Mouse (Mus musculus): ENCODE results near the gene Als2. TPM values are rescaled to one million over a fixed set of nuclear protein-coding genes. Genes with fewer than 3 reads are reported as not detected.

The Als2 gene
- total RNA-seq (2021), result 13.2 and 14.4 TPM in 2 replicates
- long read RNA-seq, experiment 1, full-length matches to known transcripts, result 4 of 10 reads
- long read RNA-seq, experiment 1, partial matches to known transcripts, result 0 of 10 reads
- long read RNA-seq, experiment 1, other reads (novel, unspliced or antisense), result 6 of 10 reads
- long read RNA-seq, experiment 2, full-length matches to known transcripts, result 5 of 19 reads
- long read RNA-seq, experiment 2, partial matches to known transcripts, result 4 of 19 reads
- long read RNA-seq, experiment 2, other reads (novel, unspliced or antisense), result 10 of 19 reads

DNA sequence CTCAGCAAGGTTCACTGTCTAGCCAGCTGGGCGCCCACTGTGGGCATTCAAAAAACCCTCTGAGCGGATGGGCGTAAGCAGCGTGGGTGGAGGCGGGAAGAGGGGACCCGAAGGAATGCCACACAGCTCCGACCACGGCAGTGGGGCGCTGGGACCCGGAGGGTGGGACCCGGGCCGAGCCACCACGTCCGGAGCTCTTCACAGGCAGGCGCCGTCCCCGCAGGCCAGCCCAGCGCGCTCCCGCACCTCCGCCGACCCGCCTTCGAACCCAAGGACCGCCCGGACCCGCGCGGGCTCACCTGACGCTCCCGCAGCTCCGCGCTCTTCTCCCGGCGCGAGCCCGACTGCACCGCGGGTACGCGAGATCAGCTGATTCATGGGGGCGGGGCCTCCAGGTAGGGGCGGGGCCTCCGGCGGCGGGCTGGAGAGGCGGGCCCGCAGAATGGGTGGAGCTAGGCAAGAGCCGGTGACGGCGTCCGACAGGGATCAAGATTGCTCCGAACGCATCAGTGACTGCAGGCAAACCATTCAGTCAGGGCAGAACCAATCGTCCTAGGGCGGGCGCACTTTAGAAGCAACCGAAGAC, at the start of gene Als2:
Gene Als2, minus strand, starts transcription at position 376 of the 586 bp plus-strand sequence.
- DNase-seq, result peak; percentile 99

DNA sequence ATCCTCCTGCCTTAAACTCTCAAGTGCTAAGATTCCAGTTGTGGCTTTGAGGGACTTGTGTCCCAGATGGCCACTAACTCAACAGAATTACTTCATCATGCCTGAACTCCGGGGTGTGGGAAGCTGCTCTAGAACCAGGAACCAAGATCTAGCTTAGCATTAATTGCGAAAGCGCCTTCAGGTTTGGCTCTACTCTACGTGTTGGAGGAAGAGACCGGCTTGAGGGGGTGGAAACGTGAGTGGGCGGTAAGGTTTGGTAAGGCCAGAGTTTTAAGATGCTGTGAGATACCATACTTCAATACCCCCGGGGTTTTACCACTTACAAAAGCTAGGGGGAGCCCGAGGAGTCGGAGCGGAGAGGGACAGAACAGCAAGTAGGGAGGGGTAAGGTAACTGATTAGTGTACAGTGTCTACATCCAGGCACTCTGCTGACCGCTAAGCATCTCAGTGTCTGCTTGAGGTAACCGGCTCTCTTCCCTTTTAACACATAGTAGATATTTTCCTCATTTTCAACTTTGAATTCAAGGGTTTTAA, 49.4 kb upstream of the Als2 start:
- DNase-seq, result no peak

DNA sequence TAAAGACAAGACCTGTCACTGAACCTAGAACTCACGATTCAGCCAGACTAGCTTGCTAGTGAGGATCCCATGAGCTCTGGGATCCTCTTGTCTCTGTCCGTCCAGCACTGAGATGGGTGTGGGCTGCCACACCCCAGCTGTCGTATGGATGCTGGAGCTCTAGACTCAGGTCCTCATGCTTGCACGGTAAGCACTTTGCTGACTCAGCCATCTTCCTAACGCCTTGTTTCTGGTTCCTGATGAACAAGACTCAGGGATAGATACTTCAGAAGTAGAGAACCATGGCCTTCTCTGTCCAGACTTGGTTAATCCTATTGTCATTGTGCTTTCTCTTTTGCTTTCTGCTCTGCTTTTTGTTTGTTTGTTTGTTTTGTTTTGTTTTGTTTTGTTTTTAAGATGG, 48.8 kb upstream of the Als2 start:
- no peak for DNase-seq

DNA sequence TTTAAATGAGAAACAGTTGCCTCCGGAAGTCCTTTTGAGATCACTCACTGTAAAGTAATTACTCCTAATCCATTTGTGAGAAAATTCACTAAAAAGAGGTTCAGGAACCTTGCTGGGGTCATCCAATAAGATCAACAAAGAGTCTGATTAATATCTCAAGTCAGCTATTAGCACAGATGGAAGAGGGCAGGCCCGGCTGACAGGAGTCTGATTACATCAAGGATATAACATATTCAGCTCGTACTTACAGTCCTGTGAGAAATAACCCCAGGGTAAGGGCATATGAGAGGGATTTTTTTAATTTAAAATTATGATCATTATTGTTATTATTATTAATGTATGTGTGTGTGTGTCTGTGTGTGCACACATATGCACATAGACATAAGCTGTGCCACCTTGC, 35.2 kb upstream of the Als2 start:
- no peak for DNase-seq

DNA sequence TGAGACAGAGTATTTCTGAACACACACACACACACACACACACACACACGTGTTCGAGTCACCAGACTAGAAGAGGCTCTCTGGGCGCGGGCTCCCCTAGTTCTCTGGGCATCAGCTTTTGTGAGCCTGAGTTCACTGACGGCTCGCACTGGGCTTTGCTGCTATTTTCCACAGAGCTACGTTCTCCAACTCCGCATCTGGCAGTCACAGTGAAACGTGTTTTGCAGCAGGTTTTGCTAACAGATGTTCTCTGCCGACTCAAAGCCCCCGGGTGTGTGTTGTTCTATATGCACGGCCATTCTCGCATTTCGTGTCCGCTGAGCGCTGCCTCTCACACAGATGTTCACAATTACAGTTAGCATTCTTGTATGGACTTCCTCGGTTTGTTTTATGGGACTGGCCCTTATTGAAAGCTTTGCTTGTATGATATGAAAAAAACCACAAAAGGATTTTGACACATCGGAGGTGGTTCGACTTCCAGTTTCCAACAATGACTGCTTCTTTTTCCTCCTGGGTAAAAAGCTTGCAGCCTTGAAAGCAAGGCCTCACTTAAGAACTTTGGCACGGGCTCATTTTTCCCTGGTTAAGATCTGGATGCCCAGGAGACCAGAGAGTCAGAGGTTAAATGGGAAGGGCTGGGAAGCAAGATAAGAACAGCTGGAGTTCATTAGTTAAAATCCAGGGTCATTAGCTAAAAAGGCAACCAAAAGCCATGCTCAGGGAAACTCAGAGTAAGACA, 33.1 kb upstream of the Als2 start:
- peak; percentile 25 for DNase-seq

DNA sequence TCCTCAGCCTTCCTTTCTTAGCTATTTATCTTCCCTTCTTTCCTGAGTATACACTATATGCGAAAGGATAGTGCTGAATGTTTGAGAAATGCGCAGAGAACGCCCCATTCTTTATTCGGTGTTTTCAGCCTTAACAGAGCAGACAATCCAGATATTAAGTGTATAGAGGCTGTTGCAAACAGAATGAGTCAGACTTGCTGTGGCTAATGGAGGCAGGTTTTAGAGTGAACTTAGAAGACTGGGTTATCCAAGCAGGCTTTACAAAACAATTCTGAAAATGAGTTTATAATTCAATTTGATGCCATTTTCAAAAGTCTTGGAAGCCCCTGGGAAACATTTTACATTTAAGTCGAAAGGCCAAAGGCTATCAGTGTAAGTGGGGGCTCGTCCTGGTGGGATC, 32.4 kb upstream of the Als2 start:
- no peak for DNase-seq

DNA sequence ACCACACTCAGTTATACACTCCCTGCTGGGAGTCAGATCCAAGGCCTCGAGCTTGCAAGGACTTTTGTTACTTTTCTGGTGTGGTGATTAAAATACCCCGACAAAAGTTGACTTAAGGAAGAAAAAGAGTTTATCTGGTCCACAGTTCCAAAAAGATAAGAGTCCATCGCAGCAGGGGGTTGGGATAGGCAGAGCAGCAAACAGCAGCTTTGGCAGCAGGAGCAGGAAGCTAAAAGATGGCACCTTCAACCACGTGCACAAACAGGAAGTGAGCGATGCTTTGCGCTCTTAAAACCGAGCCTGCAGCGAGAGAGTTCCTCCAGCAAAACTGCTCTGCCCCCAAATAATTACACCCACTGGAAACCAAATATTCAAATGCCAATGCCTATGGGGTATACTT, 31.9 kb upstream of the Als2 start:
- no peak for DNase-seq

DNA sequence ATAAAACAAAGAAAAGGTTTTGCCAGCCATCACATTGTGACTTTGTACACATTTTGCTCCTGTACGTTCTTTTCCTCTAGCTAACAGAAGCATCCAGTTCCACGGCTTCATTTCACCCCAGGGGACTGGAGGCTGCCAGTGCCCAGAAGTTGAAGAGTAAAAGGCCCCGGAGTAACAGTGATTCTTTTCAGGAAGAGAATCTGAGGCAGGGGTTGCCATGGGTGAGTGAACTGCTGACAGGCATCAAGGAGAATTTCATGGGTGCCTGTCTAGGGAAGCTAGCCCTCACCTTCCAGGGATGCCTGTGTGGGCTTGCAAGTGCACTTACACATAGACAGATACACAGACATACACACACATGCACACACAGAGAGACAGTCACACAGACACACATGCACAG, 20.7 kb upstream of the Als2 start:
- DNase-seq, result no peak

DNA sequence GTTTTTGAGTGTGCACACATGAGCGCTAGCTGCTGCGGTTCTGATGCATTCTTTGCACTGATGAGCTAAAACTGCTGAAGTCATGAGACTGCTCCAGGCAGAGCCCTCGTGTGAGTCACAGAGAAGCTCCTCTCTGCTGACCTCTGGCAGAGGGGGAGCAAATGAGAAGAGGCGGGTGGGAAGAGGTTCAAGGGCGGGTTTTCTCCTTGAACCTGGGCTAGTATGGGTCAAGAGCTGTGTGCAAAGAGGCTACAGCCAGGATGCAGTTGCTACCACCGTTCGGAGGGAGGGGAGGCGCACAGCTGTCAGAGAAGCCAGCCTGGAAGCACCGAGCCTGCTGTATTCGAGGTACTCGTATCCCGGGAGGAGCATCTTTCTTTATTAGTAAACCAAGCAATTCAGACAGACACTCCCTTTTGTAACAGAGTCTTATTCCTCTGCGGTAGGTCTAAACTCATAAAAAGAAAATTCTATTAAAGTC, 19.8 kb upstream of the Als2 start, which contains the start of gene Cdk15:
Gene Cdk15, plus strand, starts transcription at position 156 of the 481 bp plus-strand sequence.
- peak; percentile 48 for DNase-seq

DNA sequence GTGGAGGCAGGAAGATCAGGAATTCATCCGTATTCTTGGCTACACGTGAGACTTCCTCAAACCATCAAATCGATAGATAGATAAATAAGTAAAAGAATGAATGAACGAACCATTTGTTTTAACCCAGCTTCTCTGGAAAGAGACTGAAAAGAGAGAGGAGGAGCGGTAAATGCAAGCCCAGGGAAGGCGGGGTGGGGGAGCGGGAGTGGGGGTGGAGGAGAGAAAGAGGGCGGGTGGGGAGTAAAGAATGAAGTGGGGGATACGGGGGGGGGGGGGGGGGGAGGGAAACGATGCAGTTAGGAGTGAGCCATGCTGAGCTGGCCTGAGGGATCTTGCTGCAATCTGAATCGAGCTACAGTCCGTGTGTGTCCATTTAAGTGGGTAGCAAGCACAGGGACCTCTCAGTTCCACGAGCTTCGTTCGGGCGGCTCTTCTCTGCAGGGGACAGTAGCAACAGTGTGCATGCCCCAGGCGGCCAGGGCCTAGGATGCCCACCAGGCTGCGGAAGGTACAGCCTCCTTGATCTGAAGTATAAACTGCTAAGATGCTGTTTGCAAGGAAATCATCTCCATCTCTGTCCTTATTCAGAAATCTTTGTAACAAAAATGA, 16.4 kb upstream of the Als2 start:
- DNase-seq, result peak; percentile 17

DNA sequence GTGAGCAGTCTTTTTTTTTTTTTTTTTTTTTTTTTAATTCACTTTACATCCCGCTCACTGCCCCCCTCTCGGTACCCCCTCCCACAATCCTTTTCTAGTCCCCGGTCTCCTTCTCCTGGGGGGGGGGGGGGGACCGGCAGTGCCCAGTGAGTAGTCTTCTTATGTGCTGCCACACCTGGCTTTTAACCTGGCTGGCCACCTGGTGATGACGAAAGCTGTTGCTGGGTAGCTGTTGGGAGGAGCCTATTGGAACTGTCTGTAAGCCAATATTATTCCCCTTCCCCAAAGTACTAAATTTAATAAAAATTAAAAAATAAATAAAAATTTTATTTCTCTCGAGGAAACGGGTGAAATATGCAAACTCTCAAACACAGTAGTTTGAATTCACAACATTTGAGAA, 15.7 kb upstream of the Als2 start:
- no peak for DNase-seq

DNA sequence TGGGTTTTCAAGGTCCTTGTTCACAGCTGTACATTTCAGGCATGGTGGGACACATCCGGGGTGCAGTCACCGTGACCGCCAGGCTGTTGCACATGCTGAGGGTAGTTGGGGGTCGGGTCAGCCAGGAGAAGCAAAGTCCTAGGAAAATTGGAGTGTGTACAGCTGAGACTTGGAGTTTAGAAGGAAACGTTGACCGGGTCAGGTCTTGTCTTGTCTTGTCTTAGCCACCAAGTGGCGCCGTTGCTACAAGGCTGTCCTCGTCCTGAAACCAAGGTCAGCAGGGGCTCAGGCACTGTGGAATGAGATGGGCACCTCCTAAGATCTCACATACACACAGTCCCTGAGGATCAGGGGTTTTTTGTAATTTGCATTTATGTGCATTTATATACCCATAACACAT, 10.6 kb upstream of the Als2 start:
- DNase-seq, result peak; percentile 75

DNA sequence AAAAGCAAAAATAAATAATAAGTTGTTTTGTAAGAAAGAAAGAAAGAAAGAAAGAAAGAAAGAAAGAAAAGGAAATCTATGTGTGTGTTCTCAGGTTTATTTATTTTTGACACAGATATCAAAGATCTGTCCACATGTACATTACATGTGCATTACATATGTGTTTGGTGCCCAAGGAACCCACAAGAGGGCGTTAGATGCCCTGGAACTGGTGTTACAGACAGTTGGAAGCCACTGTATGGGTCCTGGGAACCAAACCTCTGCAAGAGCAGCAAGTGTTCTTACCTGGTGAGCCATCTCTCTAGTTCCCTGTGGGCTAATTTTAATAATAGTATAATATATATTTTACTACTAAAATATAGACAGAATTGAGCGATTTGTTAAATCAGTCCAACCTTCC, 6.7 kb upstream of the Als2 start:
- no peak for DNase-seq

DNA sequence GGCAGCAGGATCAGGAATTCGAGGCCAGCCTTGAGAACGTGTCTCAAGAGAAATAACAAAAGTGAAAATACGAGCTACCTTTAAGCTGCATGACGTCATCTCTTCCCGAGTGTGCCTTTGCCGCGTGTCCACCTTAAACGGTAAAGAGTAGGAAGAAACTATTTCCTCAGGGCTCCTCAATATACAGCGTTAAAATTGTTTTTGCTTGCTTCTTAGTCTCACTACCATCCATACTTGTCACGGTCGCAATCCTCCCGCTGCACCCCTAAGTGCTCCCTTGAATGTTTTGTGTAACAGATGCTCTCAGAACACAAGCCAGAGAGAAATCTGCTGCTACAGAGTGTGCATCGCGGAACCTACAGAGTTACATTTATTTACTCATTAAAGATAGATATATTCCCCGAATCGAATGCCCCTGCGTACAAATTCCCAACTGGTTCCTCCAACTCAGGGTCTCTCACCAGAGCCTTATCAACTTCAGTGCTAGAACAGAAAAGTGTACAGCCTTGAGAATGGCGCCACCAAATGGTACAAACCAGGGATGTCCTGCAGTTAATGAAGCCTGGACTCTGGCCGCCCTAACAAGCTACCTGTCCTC, 682 bp upstream of the Als2 start:
- DNase-seq, result peak; percentile 80

DNA sequence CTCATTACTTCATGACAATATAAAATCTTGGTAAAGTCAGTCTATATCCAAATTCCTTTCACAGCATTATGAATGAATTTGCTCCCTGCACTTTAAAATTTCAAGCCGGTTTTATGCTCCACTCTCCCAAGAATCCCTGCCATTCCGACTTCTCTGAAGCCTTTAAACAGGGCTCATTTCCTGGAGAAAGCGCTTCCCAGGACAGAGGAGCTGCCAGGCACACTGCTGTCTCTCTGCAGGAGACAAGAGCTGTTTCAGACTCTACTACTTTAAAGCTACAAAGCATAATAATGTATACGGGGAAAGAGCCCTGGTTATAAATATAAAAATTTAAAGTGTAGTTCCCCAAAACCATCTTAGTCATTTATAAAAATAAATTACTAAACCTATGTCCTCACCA, 7.8 kb downstream of the Als2 start:
- no peak for DNase-seq

DNA sequence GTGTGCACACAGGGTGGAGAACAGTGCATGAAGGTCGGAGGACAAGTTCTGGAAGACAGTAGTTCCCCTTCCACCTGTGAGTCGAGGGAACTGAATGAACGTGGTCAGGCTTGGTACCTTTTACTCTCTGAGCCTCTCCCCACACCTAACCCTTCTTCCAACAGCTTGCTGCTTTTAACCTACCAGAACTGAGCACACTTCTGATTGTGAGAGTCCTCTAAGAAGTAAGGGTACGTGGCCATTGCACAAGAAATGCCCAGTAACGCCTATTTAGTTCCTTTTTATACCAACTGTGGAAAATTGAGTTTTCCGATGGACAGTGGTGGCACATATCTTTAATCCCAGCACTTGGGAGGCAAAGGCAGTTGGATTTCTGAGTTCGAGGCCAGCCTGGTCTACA, 8.5 kb downstream of the Als2 start:
- no peak for DNase-seq

DNA sequence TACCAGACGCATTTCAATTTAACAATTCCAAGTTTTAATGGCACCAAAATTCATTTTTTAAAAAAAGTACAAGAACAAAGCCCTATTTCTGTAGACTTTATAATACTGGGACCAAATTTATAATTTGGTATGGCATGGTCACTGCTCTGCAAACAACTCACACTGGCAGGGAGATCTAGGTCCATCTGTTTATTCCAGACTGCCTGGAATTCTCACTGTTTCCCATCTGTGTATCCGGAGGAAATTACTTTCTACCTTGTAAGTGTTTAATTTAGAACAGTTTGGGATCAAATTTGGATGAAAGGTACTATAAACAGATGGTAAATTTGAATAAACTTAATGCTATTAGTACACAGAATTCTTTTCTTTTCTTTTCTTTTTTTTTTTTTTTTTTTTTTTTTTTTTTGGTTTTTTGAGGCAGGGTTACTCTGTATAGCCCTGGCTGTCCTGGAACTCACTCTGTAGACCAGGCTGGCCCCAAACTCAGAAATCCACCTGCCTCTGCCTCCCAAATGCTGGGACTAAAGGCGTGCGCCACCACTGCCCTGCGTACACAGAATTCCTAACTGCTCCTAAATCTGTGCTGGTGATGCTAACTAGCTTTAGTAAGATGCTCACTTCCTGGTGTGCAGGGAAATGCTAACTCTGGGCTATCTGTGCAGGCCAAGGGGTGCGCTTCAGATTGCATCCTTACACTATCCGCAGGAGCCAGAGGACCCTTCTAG, 14.8 kb downstream of the Als2 start:
- no peak for DNase-seq

DNA sequence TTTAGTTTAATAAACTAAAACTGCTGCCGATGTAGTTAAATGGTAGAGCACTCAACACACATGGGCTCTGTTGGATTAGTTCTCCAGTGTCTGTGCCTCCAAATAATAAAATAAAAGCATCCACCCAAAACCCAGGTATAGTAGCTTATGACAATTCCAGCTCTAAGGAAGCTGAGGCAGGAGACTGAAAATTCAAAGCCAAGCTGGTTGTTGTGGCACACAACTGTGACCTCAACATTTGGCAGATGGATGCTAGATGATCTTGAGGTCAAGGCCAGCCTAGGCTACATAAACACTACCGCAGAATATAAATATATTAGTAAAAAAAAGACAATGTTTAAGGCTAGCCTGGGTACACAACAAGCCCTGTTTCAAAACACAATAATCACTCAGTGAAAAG, 15.4 kb downstream of the Als2 start:
- no peak for DNase-seq

DNA sequence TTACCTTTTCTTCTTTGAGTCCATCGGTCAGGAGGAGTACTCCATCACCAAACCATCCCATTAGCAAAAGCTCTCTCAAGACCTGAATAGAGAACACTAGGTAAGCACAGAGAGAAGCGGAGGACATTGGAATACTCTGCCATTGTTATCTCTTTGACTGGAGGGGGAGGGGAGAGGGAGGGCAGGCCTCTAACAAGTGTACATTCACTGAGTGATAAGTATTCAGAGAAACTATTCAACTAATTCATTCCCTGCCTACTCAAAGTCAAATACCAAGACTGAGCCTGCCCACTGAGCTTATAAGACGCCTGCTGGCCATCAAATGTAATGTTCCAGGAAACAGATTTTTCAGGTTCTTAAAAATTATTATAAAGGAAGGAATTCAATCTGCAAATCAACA, 16.7 kb downstream of the Als2 start:
- DNase-seq, result no peak

DNA sequence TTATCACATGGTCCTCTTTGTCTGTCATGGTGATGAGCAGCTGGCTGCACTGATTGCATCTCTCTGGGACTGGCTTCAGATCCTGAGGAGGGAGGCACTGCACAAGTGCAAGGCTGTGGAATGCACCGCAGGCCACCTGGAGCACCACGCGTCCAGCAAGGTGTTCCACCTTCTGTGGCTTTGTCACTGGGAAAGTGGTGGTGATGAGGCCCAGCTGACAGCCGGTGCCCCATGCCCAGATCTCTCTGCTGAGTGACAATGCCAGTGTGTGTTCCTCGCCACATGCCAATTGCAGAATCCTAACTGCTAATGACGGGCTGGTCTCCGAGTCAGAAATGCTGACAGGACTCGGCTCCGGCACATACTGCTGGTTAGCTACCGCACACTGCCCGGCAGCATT, 21.6 kb downstream of the Als2 start:
- no peak for DNase-seq

DNA sequence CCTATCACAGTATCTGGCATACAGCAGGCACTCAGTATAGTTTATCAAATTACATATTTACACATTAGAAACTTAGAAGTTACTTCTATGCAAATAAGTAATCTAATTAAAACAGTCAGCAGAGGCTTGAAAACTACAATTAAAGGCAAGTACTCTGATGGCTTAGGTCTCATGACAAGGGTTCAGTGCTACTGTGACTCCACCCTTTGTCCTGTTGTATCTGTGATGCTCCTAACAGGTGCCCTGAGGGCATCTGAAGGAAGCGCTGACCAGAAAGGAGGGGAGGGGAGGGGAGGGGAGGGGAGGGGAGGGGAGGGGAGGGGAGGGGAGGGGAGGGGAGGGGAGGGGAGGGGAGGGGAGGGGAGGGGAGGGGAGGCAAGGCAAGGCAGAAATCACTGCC, 24.1 kb downstream of the Als2 start:
- no peak for DNase-seq
